Mouse (Mus musculus): ENCODE data around the gene Galk2. TPM values are rescaled to one million over a fixed set of nuclear protein-coding genes. Genes with fewer than 3 reads are reported as not detected.

Gene Galk2
- polyA plus RNA-seq, 1 experiment, result 54.7 TPM

- TF ChIP-seq POLR2A (IDR thresholded peaks at IDR 0.05; ENCODE audit: low read depth, low read length) (no peak), CTCF (conservative IDR thresholded peaks at IDR 0.05; ENCODE audit: insufficient read depth, insufficient read length, low read depth, low read length) (no peak)
- no peaks in the 10 kb centered on the region for H3K27me3 ChIP-seq (replicated peaks; ENCODE audit: control insufficient read depth, insufficient read depth, low read length)
- H3K27ac ChIP-seq (ENCODE audit: insufficient read depth, low read depth, low read length), result no peak overlapping the region
- DNase-seq, result no peak
- no peak overlapping the region for H3K4me3 ChIP-seq (ENCODE audit: insufficient read depth, low read depth, low read length)
- H3K4me1 ChIP-seq (ENCODE audit: control insufficient read depth, insufficient read depth, low read length), result no peaks in the 10 kb centered on the region
- H3K36me3 ChIP-seq (ENCODE audit: control insufficient read depth, insufficient read depth, low read length), result no peaks in the 10 kb centered on the region; the same call in 1 of the 2 replicates
- WGBS, result 81% methylated on average over 6 of the region's 6 CpGs
Measured at GRCm38 (mm10) chr2:125900797-125901410, 42.0 kb downstream of the Galk2 start.

GRCm38 (mm10) chr2:125901426-125901825 lies 42.5 kb downstream of the Galk2 start:
- H3K36me3 ChIP-seq (ENCODE audit: control insufficient read depth, insufficient read depth, low read length), result no peaks in the 10 kb centered on the region; the same call in 1 of the 2 replicates
- no peak for TF ChIP-seq POLR2A (IDR thresholded peaks at IDR 0.05; ENCODE audit: low read depth, low read length)
- TF ChIP-seq CTCF (conservative IDR thresholded peaks at IDR 0.05; ENCODE audit: insufficient read depth, insufficient read length, low read depth, low read length), result no peak
- WGBS, result 89% methylated on average over 3 of the region's 3 CpGs
- H3K4me1 ChIP-seq (ENCODE audit: control insufficient read depth, insufficient read depth, low read length), result no peaks in the 10 kb centered on the region
- H3K27me3 ChIP-seq (replicated peaks; ENCODE audit: control insufficient read depth, insufficient read depth, low read length), result no peaks in the 10 kb centered on the region
- H3K4me3 ChIP-seq (ENCODE audit: insufficient read depth, low read depth, low read length), result no peak overlapping the region
- H3K27ac ChIP-seq (ENCODE audit: insufficient read depth, low read depth, low read length), result no peak overlapping the region
- DNase-seq, result no peak

- DNase-seq, result no peak
- Histone ChIP-seq H3K27me3 (replicated peaks; ENCODE audit: control insufficient read depth, insufficient read depth, low read length) (no peaks in the 10 kb centered on the region), H3K36me3 (ENCODE audit: control insufficient read depth, insufficient read depth, low read length) (no peaks in the 10 kb centered on the region; the same call in 1 of the 2 replicates), H3K4me3 (ENCODE audit: insufficient read depth, low read depth, low read length) (no peak overlapping the region), H3K27ac (ENCODE audit: insufficient read depth, low read depth, low read length) (no peak overlapping the region), H3K4me1 (ENCODE audit: control insufficient read depth, insufficient read depth, low read length) (no peaks in the 10 kb centered on the region)
- TF ChIP-seq POLR2A (IDR thresholded peaks at IDR 0.05; ENCODE audit: low read depth, low read length) (no peak), CTCF (conservative IDR thresholded peaks at IDR 0.05; ENCODE audit: insufficient read depth, insufficient read length, low read depth, low read length) (no peak)
- 82% methylated on average over 4 of the region's 4 CpGs for WGBS
Measured at GRCm38 (mm10) chr2:125906407-125907066, 47.6 kb downstream of the Galk2 start.

- no peak for DNase-seq
Measured at GRCm38 (mm10) chr2:125907580-125908255, 48.8 kb downstream of the Galk2 start.

GRCm38 (mm10) chr2:125914167-125914566 lies 55.3 kb downstream of the Galk2 start:
- WGBS, result 41% methylated on average over 1 of the region's 1 CpGs
- H3K27ac ChIP-seq (ENCODE audit: insufficient read depth, low read depth, low read length), result no peak overlapping the region
- no peaks in the 10 kb centered on the region for H3K27me3 ChIP-seq (replicated peaks; ENCODE audit: control insufficient read depth, insufficient read depth, low read length)
- DNase-seq, result no peak
- no peak overlapping the region for H3K4me3 ChIP-seq (ENCODE audit: insufficient read depth, low read depth, low read length)
- TF ChIP-seq CTCF (conservative IDR thresholded peaks at IDR 0.05; ENCODE audit: insufficient read depth, insufficient read length, low read depth, low read length) (no peak), POLR2A (IDR thresholded peaks at IDR 0.05; ENCODE audit: low read depth, low read length) (no peak)
- H3K4me1 ChIP-seq (ENCODE audit: control insufficient read depth, insufficient read depth, low read length), result peaks cover 3% of the 10 kb centered on the region; the same call in 1 of the 2 replicates
- no peaks in the 10 kb centered on the region for H3K36me3 ChIP-seq (ENCODE audit: control insufficient read depth, insufficient read depth, low read length)

More at GRCm38 (mm10) chr2:125907580-125908255, 48.8 kb downstream of the Galk2 start:
- H3K4me1 ChIP-seq (ENCODE audit: control insufficient read depth, insufficient read depth, low read length), result no peaks in the 10 kb centered on the region
- H3K36me3 ChIP-seq (ENCODE audit: control insufficient read depth, insufficient read depth, low read length), result no peaks in the 10 kb centered on the region; the same call in 1 of the 2 replicates
- H3K4me3 ChIP-seq (ENCODE audit: insufficient read depth, low read depth, low read length), result no peak overlapping the region
- no peaks in the 10 kb centered on the region for H3K27me3 ChIP-seq (replicated peaks; ENCODE audit: control insufficient read depth, insufficient read depth, low read length)
- 84% methylated on average over 4 of the region's 4 CpGs for WGBS
- TF ChIP-seq POLR2A (IDR thresholded peaks at IDR 0.05; ENCODE audit: low read depth, low read length) (no peak), CTCF (conservative IDR thresholded peaks at IDR 0.05; ENCODE audit: insufficient read depth, insufficient read length, low read depth, low read length) (no peak)
- no peak overlapping the region for H3K27ac ChIP-seq (ENCODE audit: insufficient read depth, low read depth, low read length)

GRCm38 (mm10) chr2:125914713-125915112 lies 55.8 kb downstream of the Galk2 start:
- H3K4me3 ChIP-seq (ENCODE audit: insufficient read depth, low read depth, low read length), result no peak overlapping the region
- H3K4me1 ChIP-seq (ENCODE audit: control insufficient read depth, insufficient read depth, low read length), result peaks cover 3% of the 10 kb centered on the region; the same call in 1 of the 2 replicates
- no peaks in the 10 kb centered on the region for H3K36me3 ChIP-seq (ENCODE audit: control insufficient read depth, insufficient read depth, low read length)
- no peak for DNase-seq
- TF ChIP-seq CTCF (conservative IDR thresholded peaks at IDR 0.05; ENCODE audit: insufficient read depth, insufficient read length, low read depth, low read length) (no peak), POLR2A (IDR thresholded peaks at IDR 0.05; ENCODE audit: low read depth, low read length) (no peak)
- no peaks in the 10 kb centered on the region for H3K27me3 ChIP-seq (replicated peaks; ENCODE audit: control insufficient read depth, insufficient read depth, low read length)
- no peak overlapping the region for H3K27ac ChIP-seq (ENCODE audit: insufficient read depth, low read depth, low read length)

All from kidney, adult 2 months (tissue).